Mouse (Mus musculus) E14TG2a.4 (cell line): Measurements from ENCODE around the gene Rab5c.

ENCODE experiments used
- CTCF ChIP-seq: conservative IDR thresholded peaks from 2 replicates; pipeline ENCODE4 v1.5.1; 2014; ENCODE audit warnings: low read length
- POU5F1 ChIP-seq: IDR thresholded peaks from 2 replicates; pipeline ENCODE4 v1.6.1; 2014; ENCODE audit warnings: low read length, borderline replicate concordance

GRCm38 (mm10) chr11:100727201-100727600 is 10.8 kb downstream of the Rab5c start:
- TF ChIP-seq CTCF, result no peak
- no peak for TF ChIP-seq POU5F1
